Mouse (Mus musculus) hindbrain, embryonic 16.5 days (tissue): Measurements from ENCODE around the gene Gm10800. TPM values are rescaled to one million over a fixed set of nuclear protein-coding genes. Genes with fewer than 3 reads are reported as not detected.
"Not testable (repeated sequence)": the region's sequence is repeated elsewhere in the genome, so short reads cannot be mapped to it uniquely, and the experiment has no call there.

ENCODE experiments used
- ATAC-seq: fragments of 200-750 bp; cut with Nextera tagmentation; 2 replicates; pipeline ENCODE4 v1.8.0; 2017; ENCODE audit warnings: moderate TSS enrichment, moderate library complexity
- H3K27ac ChIP-seq: fragments of 300-500 bp; sonication (generic); 2 replicates; pipeline ENCODE4 v1.5.1; 2014; ENCODE audit warnings: low read depth, mild to moderate bottlenecking, control low read depth, low read length, moderate library complexity
- H3K27me3 ChIP-seq: fragments of 300-500 bp; sonication (generic); replicated peaks from 2 replicates; pipeline ENCODE4 v1.6.1; 2014; ENCODE audit warnings: low read length; ENCODE audit not compliant: control insufficient read depth, insufficient read depth
- H3K36me3 ChIP-seq: fragments of 300-500 bp; sonication (generic); 2 replicates; pipeline ENCODE4 v1.6.1; 2014; ENCODE audit warnings: mild to moderate bottlenecking, low read length, moderate library complexity, mixed read lengths; ENCODE audit not compliant: control insufficient read depth, insufficient read depth
- H3K4me1 ChIP-seq: fragments of 300-500 bp; sonication (generic); 2 replicates; pipeline ENCODE4 v1.6.1; 2014; ENCODE audit warnings: low read depth, low read length; ENCODE audit not compliant: control insufficient read depth, insufficient read depth
- H3K4me2 ChIP-seq: fragments of 300-500 bp; sonication (generic); 2 replicates; pipeline ENCODE4 v1.6.1; 2014; ENCODE audit warnings: mild to moderate bottlenecking, low read length, control low read depth, moderate library complexity
- H3K4me3 ChIP-seq: fragments of 300-500 bp; sonication (generic); 2 replicates; pipeline ENCODE4 v1.5.1; 2014; ENCODE audit warnings: mild to moderate bottlenecking, low read length, control low read depth, moderate library complexity
- H3K9ac ChIP-seq: fragments of 300-500 bp; sonication (generic); 2 replicates; pipeline ENCODE4 v1.6.1; 2014; ENCODE audit warnings: low read depth, mild to moderate bottlenecking, control low read depth, low read length, moderate library complexity
- H3K9me3 ChIP-seq: fragments of 300-500 bp; sonication (generic); 2 replicates; pipeline ENCODE4 v1.6.1; 2014; ENCODE audit warnings: mild to moderate bottlenecking, low read length, moderate library complexity; ENCODE audit not compliant: control insufficient read depth
- WGBS: fragments of 180-500 bp; shearing (Covaris S2); extraction: QIAGEN DNeasy Blood & Tissue Kit; methylation state at CpG from one replicate; pipeline ENCODE4 v1.1.7; 2014; 5-methylcytosine and 5-hydroxymethylcytosine counted together
- polyA plus RNA-seq: library from polyadenylated mRNA; unstranded; fragments of >200 nt; fragmentation: Nextera tagmentation; extraction: Ambion mirVana; gene quantifications from 2 replicates; pipeline ENCODE4 v1.2.1, GENCODE M21; 2015

Gm10800 gene
- 1.5 and 1.8 TPM in 2 replicates for polyA plus RNA-seq

DNA sequence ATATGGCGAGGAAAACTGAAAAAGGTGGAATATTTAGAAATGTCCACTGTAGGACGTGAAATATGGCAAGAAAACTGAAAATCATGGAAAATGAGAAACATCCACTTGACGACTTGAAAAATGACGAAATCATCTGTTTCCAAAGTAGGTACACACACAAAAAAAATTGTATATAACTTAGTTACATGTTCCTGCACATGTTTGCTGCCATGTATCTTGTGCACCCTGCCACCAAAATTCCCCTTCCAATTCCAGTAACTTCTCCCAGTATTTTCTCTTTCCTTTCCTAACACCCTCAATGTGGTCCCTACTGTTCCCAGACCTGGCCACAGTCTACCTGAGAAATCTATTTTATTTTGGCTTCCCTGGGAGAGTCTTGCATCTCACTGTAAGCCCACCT is at the start of gene Gm10800:
Gene Gm10800 (minus strand): TSS at position 101 of the 400 bp plus-strand sequence.
- not testable (repeated sequence) for H3K27me3 ChIP-seq, H3K4me2 ChIP-seq, H3K9me3 ChIP-seq, H3K4me3 ChIP-seq, H3K4me1 ChIP-seq, ATAC-seq, H3K9ac ChIP-seq, H3K36me3 ChIP-seq, H3K27ac ChIP-seq
- 88% methylated on average over 4 of the region's 4 CpGs for WGBS

DNA sequence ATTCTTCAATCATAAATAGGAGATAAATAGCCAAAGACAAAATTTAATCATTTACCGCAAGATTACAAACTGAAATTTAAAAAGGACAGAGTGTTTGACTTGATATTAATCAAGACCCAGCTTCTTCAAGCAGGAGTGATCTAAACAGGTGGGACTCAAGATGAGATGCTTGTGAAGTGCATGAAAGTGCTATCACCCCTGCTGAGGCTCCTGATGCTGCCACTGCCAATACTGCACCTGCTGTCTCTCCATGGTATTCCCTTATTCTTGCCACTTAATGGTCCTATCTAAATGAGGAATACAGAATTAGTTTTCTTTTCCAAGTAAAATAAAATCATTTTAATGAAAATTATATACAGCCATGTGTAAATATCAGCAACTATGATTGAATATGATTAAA is 30.4 kb upstream of the Gm10800 start:
- no peaks in the 10 kb centered on the region for H3K27me3 ChIP-seq
- H3K4me2 ChIP-seq: no peak overlapping the region
- no peak overlapping the region for H3K9ac ChIP-seq
- no peak overlapping the region for H3K4me3 ChIP-seq
- 96% methylated on average over 1 of the region's 1 CpGs for WGBS
- H3K4me1 ChIP-seq: no peaks in the 10 kb centered on the region
- no peaks in the 10 kb centered on the region for H3K9me3 ChIP-seq
- no peak for ATAC-seq
- no peak overlapping the region for H3K27ac ChIP-seq
- H3K36me3 ChIP-seq: no peaks in the 10 kb centered on the region

DNA sequence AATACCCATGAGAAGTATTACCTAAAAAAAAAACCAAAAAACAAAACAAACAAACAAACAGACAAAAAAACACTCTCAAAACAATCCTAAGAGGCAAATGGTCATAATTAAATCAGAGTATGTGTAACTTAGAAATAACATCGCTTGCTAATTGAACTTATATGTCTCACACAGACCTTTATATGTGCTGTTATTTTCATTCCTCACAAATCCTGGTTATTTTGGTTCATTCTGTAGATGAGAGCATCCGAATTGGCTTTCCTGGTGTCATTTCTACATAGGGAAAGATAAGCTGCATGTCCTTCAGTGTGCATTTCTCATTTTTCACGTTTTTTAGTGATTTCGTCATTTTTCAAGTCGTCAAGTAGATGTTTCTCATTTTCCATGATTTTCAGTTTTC is 5.2 kb downstream of the Gm10800 start, which contains the start of gene Gm10801:
Gene Gm10801 (plus strand): TSS at position 301 of the 400 bp plus-strand sequence.
- H3K4me2 ChIP-seq, H3K36me3 ChIP-seq, H3K27ac ChIP-seq, H3K4me3 ChIP-seq, H3K27me3 ChIP-seq, ATAC-seq, H3K9ac ChIP-seq, H3K9me3 ChIP-seq, H3K4me1 ChIP-seq: not testable (repeated sequence)
- 81% methylated on average over 4 of the region's 5 CpGs for WGBS

Other genes starting within 250 kb of the Gm10800 start
- 0.65 TPM in 1 of 2 replicates, not detected in the other for gene Gm10801, start 5.1 kb downstream of the Gm10800 start, polyA plus RNA-seq